Mouse (Mus musculus): Measurements from ENCODE around the gene Arhgap8. TPM values are rescaled to one million over a fixed set of nuclear protein-coding genes. Genes with fewer than 3 reads are reported as not detected.

Gene Arhgap8
- under 1 TPM; 0.74 to 0.75 TPM for total RNA-seq (2021)

- intact Hi-C loops (cut with DNase I) = no loop called here
These were observed at the start of gene Arhgap8 for GRCm38 (mm10) chr15:84719791-84720190. Gene Arhgap8, plus strand, starts transcription at chr15:84720052.

GRCm38 (mm10) chr15:84670657-84671055 is 49.2 kb upstream of the Arhgap8 start:
- DNase-seq (ENCODE audit: low spot score in 2 of 2) = no peak
- intact Hi-C loops (cut with DNase I) = no loop called here

More at GRCm38 (mm10) chr15:84719791-84720190, at the start of gene Arhgap8:
- no peak for DNase-seq (ENCODE audit: low spot score in 2 of 2)

- DNase-seq (ENCODE audit: low spot score in 2 of 2) = peak in 1 of 2 experiments; percentile 32
- intact Hi-C loops (cut with DNase I) = no loop called here
These were observed 48.2 kb upstream of the Arhgap8 start for GRCm38 (mm10) chr15:84671401-84672307.

- intact Hi-C loops (cut with DNase I) = no loop called here
- no peak for DNase-seq (ENCODE audit: low spot score in 2 of 2)
These were observed 47.6 kb upstream of the Arhgap8 start for GRCm38 (mm10) chr15:84672308-84672615.

- intact Hi-C loops (cut with DNase I) = no loop called here
These were observed 47.2 kb upstream of the Arhgap8 start for GRCm38 (mm10) chr15:84672616-84673015.

GRCm38 (mm10) chr15:84674329-84675067 is 45.4 kb upstream of the Arhgap8 start:
- DNase-seq (ENCODE audit: low spot score in 2 of 2) = no peak
- intact Hi-C loops (cut with DNase I) = no loop called here

More at GRCm38 (mm10) chr15:84672616-84673015, 47.2 kb upstream of the Arhgap8 start:
- DNase-seq (ENCODE audit: low spot score in 2 of 2) = no peak

GRCm38 (mm10) chr15:84675317-84675716 is 44.5 kb upstream of the Arhgap8 start:
- no peak for DNase-seq (ENCODE audit: low spot score in 2 of 2)
- intact Hi-C loops (cut with DNase I) = no loop called here

- intact Hi-C loops (cut with DNase I) = no loop called here
- DNase-seq (ENCODE audit: low spot score in 2 of 2) = peak in 1 of 2 experiments; percentile 51
These were observed 41.9 kb upstream of the Arhgap8 start for GRCm38 (mm10) chr15:84677943-84678342.

GRCm38 (mm10) chr15:84679090-84679489 is 40.8 kb upstream of the Arhgap8 start:
- no peak for DNase-seq (ENCODE audit: low spot score in 2 of 2)
- intact Hi-C loops (cut with DNase I) = no loop called here

- DNase-seq (ENCODE audit: low spot score in 2 of 2) = no peak
- intact Hi-C loops (cut with DNase I) = no loop called here
These were observed 40.1 kb upstream of the Arhgap8 start for GRCm38 (mm10) chr15:84679794-84680193.

- intact Hi-C loops (cut with DNase I) = no loop called here
These were observed 39.1 kb upstream of the Arhgap8 start for GRCm38 (mm10) chr15:84680545-84681454.

GRCm38 (mm10) chr15:84681455-84682193 is 38.2 kb upstream of the Arhgap8 start:
- DNase-seq (ENCODE audit: low spot score in 2 of 2) = no peak
- intact Hi-C loops (cut with DNase I) = no loop called here

More at GRCm38 (mm10) chr15:84680545-84681454, 39.1 kb upstream of the Arhgap8 start:
- DNase-seq (ENCODE audit: low spot score in 2 of 2) = peak; percentile 49 to 52

- no peak for DNase-seq (ENCODE audit: low spot score in 2 of 2)
These were observed 37.6 kb upstream of the Arhgap8 start for GRCm38 (mm10) chr15:84682206-84682605.

GRCm38 (mm10) chr15:84682821-84683220 is 37.0 kb upstream of the Arhgap8 start:
- no peak for DNase-seq (ENCODE audit: low spot score in 2 of 2)
- intact Hi-C loops (cut with DNase I) = no loop called here

More at GRCm38 (mm10) chr15:84682206-84682605, 37.6 kb upstream of the Arhgap8 start:
- intact Hi-C loops (cut with DNase I) = no loop called here

GRCm38 (mm10) chr15:84684520-84684919 is 35.3 kb upstream of the Arhgap8 start:
- intact Hi-C loops (cut with DNase I) = no loop called here
- DNase-seq (ENCODE audit: low spot score in 2 of 2) = no peak

GRCm38 (mm10) chr15:84685417-84685816 is 34.4 kb upstream of the Arhgap8 start:
- intact Hi-C loops (cut with DNase I) = no loop called here
- no peak for DNase-seq (ENCODE audit: low spot score in 2 of 2)

- intact Hi-C loops (cut with DNase I) = no loop called here
- no peak for DNase-seq (ENCODE audit: low spot score in 2 of 2)
These were observed 31.9 kb upstream of the Arhgap8 start for GRCm38 (mm10) chr15:84687904-84688303.

- DNase-seq (ENCODE audit: low spot score in 2 of 2) = no peak
- intact Hi-C loops (cut with DNase I) = no loop called here
These were observed 30.5 kb upstream of the Arhgap8 start for GRCm38 (mm10) chr15:84689356-84689755.

- intact Hi-C loops (cut with DNase I) = no loop called here
- DNase-seq (ENCODE audit: low spot score in 2 of 2) = no peak
These were observed 28.3 kb upstream of the Arhgap8 start for GRCm38 (mm10) chr15:84691513-84691912.
